Mouse (Mus musculus) brain, embryonic 18.5 days (tissue): ENCODE measurements around the gene Hpse2.

Source experiments
- DNase-seq: peaks from one replicate; pipeline ENCODE4 v3.0.0-alpha.2; 2012; ENCODE audit warnings: low read depth, low spot score

The Hpse2 gene

DNA sequence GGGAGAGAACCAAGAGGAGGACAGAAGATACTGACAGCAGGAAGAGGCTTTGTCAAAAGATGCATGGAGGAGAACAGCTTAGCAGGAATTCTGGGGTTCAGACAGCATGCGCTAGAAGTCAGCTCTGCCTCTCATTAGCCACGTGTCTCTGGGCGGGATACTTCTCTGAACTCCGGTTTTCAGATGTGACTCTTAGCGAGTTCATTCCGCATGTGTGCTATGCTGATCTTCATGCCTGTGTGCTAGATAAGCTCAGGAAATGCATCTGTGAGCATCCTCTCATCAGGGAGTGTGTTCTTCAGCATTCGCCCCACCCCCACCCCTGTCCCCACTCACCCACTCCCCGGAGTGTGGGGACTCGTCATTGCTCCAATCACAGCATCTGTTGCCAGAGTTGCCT lies 650.4 kb downstream of the Hpse2 start:
- DNase-seq = no peak
